Mouse (Mus musculus) ovary, postnatal 10 days (tissue): ENCODE results near the gene Btbd35f18.
"Not testable (repeated sequence)": the region's sequence is repeated elsewhere in the genome, so short reads cannot be mapped to it uniquely, and the experiment has no call there.

Source experiments
- DNase-seq: peaks from one replicate; pipeline ENCODE4 v3.0.0; 2022; ENCODE audit warnings: low spot score

Btbd35f18 gene

DNA sequence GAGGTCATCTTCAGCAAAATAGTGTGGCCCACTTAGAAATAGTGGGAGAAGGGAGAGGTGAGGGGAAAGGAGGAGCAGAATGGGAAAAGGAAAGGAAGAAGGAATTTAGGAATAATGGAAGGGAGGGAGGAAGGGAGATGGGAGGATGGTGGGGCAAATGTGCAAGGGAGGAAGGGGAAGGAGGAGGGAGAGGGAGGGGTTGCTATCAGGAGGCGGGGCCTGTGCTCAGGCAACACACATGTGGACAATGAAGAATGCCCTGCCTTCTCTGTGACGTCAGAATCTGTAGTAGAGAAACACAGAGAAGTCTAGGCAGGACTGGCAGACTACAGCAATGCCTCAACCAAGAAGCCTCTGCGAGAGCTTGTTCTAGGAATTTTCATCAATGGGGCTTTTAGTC is at the start of gene Btbd35f18:
Btbd35f18 (plus strand) TSS at position 301 of the 400 bp plus-strand sequence.
- DNase-seq = not testable (repeated sequence)
